8 mouse cellular contexts compared by ENCODE assay signal in genomic region chr17:28698245-28698644, GRCm38 (mm10). TPM values are rescaled to one million over a fixed set of nuclear protein-coding genes. Genes with fewer than 3 reads are reported as not detected.
DNase-seq lines count a peak whose midpoint lies in the region; ATAC-seq and TF ChIP-seq lines count a peak whose summit lies in the region.

No protein-coding gene starts in this region.

- peaks cover 85% of the 10 kb centered on the region for H3K4me1 ChIP-seq in heart, embryonic 13.5 days
- peaks cover 35% of the 10 kb centered on the region for H3K4me1 ChIP-seq in heart, embryonic 10.5 days
- peaks cover 52% of the 10 kb centered on the region for H3K4me1 ChIP-seq in liver, embryonic 16.5 days (ENCODE audit: control insufficient read depth, low read depth, low read length)
- peaks cover 10% of the 10 kb centered on the region; the same call in 1 of the 2 replicates for H3K4me1 ChIP-seq in midbrain, postnatal 0 days (ENCODE audit: insufficient read depth, low read length)

- ATAC-seq in heart, embryonic 13.5 days (ENCODE audit: extremely low read depth, insufficient number of reproducible peaks, low FRiP score, low TSS enrichment), result no peak
- no peak for ATAC-seq in liver, embryonic 16.5 days (ENCODE audit: low read depth)
- no peak for ATAC-seq in midbrain, postnatal 0 days (ENCODE audit: low FRiP score)

- intact Hi-C loops in left cerebral cortex, postnatal 25 days (cut with DNase I), result no loop called here

- no peak overlapping the region for H3K9ac ChIP-seq in heart, embryonic 13.5 days
- H3K9ac ChIP-seq in liver, embryonic 16.5 days (ENCODE audit: low read depth, low read length), result no peak overlapping the region
- no peak overlapping the region for H3K9ac ChIP-seq in midbrain, postnatal 0 days (replicated peaks; ENCODE audit: low read length, poor library complexity, severe bottlenecking)

- H3K9me3 ChIP-seq in heart, embryonic 13.5 days, result no peaks in the 10 kb centered on the region
- no peaks in the 10 kb centered on the region for H3K9me3 ChIP-seq in heart, embryonic 10.5 days
- H3K9me3 ChIP-seq in liver, embryonic 16.5 days (replicated peaks; ENCODE audit: control insufficient read depth, low read length), result no peaks in the 10 kb centered on the region
- H3K9me3 ChIP-seq in midbrain, postnatal 0 days (ENCODE audit: low read length), result no peaks in the 10 kb centered on the region

- H3K4me3 ChIP-seq in heart, embryonic 13.5 days, result no peak overlapping the region
- H3K4me3 ChIP-seq in heart, embryonic 10.5 days, result no peak overlapping the region
- no peak overlapping the region for H3K4me3 ChIP-seq in liver, embryonic 16.5 days (ENCODE audit: low read depth, low read length)
- no peak overlapping the region for H3K4me3 ChIP-seq in midbrain, postnatal 0 days (ENCODE audit: low read depth, low read length)

- no peak for TF ChIP-seq CTCF in midbrain, postnatal 0 days (IDR thresholded peaks at IDR 0.05)

- WGBS in heart, embryonic 13.5 days, result 65% methylated on average over 4 of the region's 4 CpGs
- 63% methylated on average over 4 of the region's 4 CpGs for WGBS in heart, embryonic 10.5 days
- 60% methylated on average over 4 of the region's 4 CpGs for WGBS in liver, embryonic 16.5 days (ENCODE audit: insufficient replicate concordance)
- WGBS in midbrain, postnatal 0 days, result 46% methylated on average over 4 of the region's 4 CpGs

- no peaks in the 10 kb centered on the region for H3K27me3 ChIP-seq in heart, embryonic 13.5 days (replicated peaks)
- H3K27me3 ChIP-seq in heart, embryonic 10.5 days (ENCODE audit: insufficient read depth, poor library complexity, severe bottlenecking), result no peaks in the 10 kb centered on the region
- H3K27me3 ChIP-seq in liver, embryonic 16.5 days (ENCODE audit: control insufficient read depth, insufficient read depth, low read depth, low read length), result no peaks in the 10 kb centered on the region
- H3K27me3 ChIP-seq in midbrain, postnatal 0 days (ENCODE audit: insufficient read depth, low read length), result no peaks in the 10 kb centered on the region

- 0 out of 2 replicates have a peak overlapping the region, but pooled peaks have one; percentile 33 for H3K27ac ChIP-seq in heart, embryonic 13.5 days (replicated peaks)
- H3K27ac ChIP-seq in heart, embryonic 10.5 days, result no peak overlapping the region
- H3K27ac ChIP-seq in liver, embryonic 16.5 days (ENCODE audit: low read length), result peak overlapping the region; percentile 25; the same call in 1 of the 2 replicates
- H3K27ac ChIP-seq in midbrain, postnatal 0 days (ENCODE audit: low read depth, low read length), result no peak overlapping the region

- 0 out of 2 replicates have a peak, but pooled peaks cover 3% of the 10 kb centered on the region for H3K36me3 ChIP-seq in heart, embryonic 13.5 days
- no peaks in the 10 kb centered on the region for H3K36me3 ChIP-seq in heart, embryonic 10.5 days
- no peaks in the 10 kb centered on the region for H3K36me3 ChIP-seq in liver, embryonic 16.5 days (ENCODE audit: control insufficient read depth, insufficient read depth)
- no peaks in the 10 kb centered on the region for H3K36me3 ChIP-seq in midbrain, postnatal 0 days (ENCODE audit: insufficient read depth, low read length)

- H3K4me2 ChIP-seq in heart, embryonic 13.5 days, result no peak overlapping the region
- H3K4me2 ChIP-seq in liver, embryonic 16.5 days (ENCODE audit: low read depth, low read length), result no peak overlapping the region
- no peak overlapping the region for H3K4me2 ChIP-seq in midbrain, postnatal 0 days (ENCODE audit: low read depth, low read length, poor library complexity, severe bottlenecking)

- DNase-seq in heart, embryonic 10.5 days (ENCODE audit: low spot score), result no peak
- peak; percentile 25 for DNase-seq in A20 (ENCODE audit: low read depth, low spot score)
- peak; percentile 30 for DNase-seq in T-cell, adult 2 months (ENCODE audit: low spot score)
- DNase-seq in spleen, adult 18-20 months, result no peak
- no peak for DNase-seq in midbrain, postnatal 0 days (ENCODE audit: low spot score)
- DNase-seq in left cerebral cortex, postnatal 25 days (ENCODE audit: low spot score in 2 of 2), result no peak

RNA-seq across cellular contexts. Expression of gene Mapk14, which starts 7.1 kb away (rescaled TPM):
- polyA plus RNA-seq in heart, embryonic 13.5 days (2015; fragmentation: Nextera tagmentation; extraction: Ambion mirVana), result 24.5 and 25.5 TPM in 2 replicates
- 34.3 and 48.9 TPM in 2 replicates for polyA plus RNA-seq in heart, embryonic 10.5 days (2016; fragmentation: Nextera tagmentation; extraction: Ambion mirVana)
- 22.1 and 25.9 TPM in 2 replicates for polyA plus RNA-seq in liver, embryonic 16.5 days (2015; fragmentation: Nextera tagmentation; extraction: Ambion mirVana)
- 40.5 and 43.4 TPM in 2 replicates for total RNA-seq in midbrain, postnatal 0 days (2014; rRNA removed)
- polyA plus RNA-seq in midbrain, postnatal 0 days (2015; fragmentation: Nextera tagmentation; extraction: Ambion mirVana), result 16.3 and 19.0 TPM in 2 replicates
- total RNA-seq in left cerebral cortex, postnatal 25 days (2021), result 10 to 100 TPM; 91.8 to 92.8 TPM

RNA-seq across cellular contexts. Expression of gene Slc26a8, which starts 8.2 kb away (rescaled TPM):
- 0.10 and 0.15 TPM in 2 replicates for polyA plus RNA-seq in heart, embryonic 13.5 days (2015; fragmentation: Nextera tagmentation; extraction: Ambion mirVana)
- 0.15 and 0.34 TPM in 2 replicates for polyA plus RNA-seq in heart, embryonic 10.5 days (2016; fragmentation: Nextera tagmentation; extraction: Ambion mirVana)
- polyA plus RNA-seq in liver, embryonic 16.5 days (2015; fragmentation: Nextera tagmentation; extraction: Ambion mirVana), result 0.07 and 0.29 TPM in 2 replicates
- 1.1 and 4.4 TPM in 2 replicates for total RNA-seq in midbrain, postnatal 0 days (2014; rRNA removed)
- 1.7 and 1.8 TPM in 2 replicates for polyA plus RNA-seq in midbrain, postnatal 0 days (2015; fragmentation: Nextera tagmentation; extraction: Ambion mirVana)
- total RNA-seq in left cerebral cortex, postnatal 25 days (2021), result 1 to 10 TPM; 6.6 to 8.0 TPM

RNA-seq across cellular contexts. Expression of gene AC170998.1, which starts 27.6 kb away (rescaled TPM):
- polyA plus RNA-seq in heart, embryonic 13.5 days (2015; fragmentation: Nextera tagmentation; extraction: Ambion mirVana), result 1.6 and 2.0 TPM in 2 replicates
- polyA plus RNA-seq in heart, embryonic 10.5 days (2016; fragmentation: Nextera tagmentation; extraction: Ambion mirVana), result 2.6 and 3.2 TPM in 2 replicates
- 1.5 TPM in 2 replicates for polyA plus RNA-seq in liver, embryonic 16.5 days (2015; fragmentation: Nextera tagmentation; extraction: Ambion mirVana)
- 2.7 and 4.2 TPM in 2 replicates for total RNA-seq in midbrain, postnatal 0 days (2014; rRNA removed)
- 1.8 and 3.2 TPM in 2 replicates for polyA plus RNA-seq in midbrain, postnatal 0 days (2015; fragmentation: Nextera tagmentation; extraction: Ambion mirVana)
- 1 to 10 TPM; 2.2 to 3.6 TPM for total RNA-seq in left cerebral cortex, postnatal 25 days (2021)

Comparison
In these comparisons a context has a peak if more than half of its experiments do, and no peak if none do; other contexts are left out.
1. H3K27ac ChIP-seq: peak in heart, embryonic 13.5 days (single experiment) and liver, embryonic 16.5 days (single experiment); none in heart, embryonic 10.5 days (single experiment) and midbrain, postnatal 0 days (single experiment).
2. DNase-seq: peak in A20 (single experiment) and T-cell, adult 2 months (single experiment); none in heart, embryonic 10.5 days (single experiment), spleen, adult 18-20 months (0 of 2), midbrain, postnatal 0 days (single experiment) and left cerebral cortex, postnatal 25 days (0 of 2).